Mouse (Mus musculus): ENCODE measurements around the gene Vps35l. TPM values are rescaled to one million over a fixed set of nuclear protein-coding genes. Genes with fewer than 3 reads are reported as not detected.

Gene Vps35l
- polyA plus RNA-seq, 1 experiment = 52.4 TPM

GRCm38 (mm10) chr7:118751625-118752024 lies 11.6 kb downstream of the Vps35l start:
- TF ChIP-seq CTCF (conservative IDR thresholded peaks at IDR 0.05; ENCODE audit: insufficient read depth, insufficient read length, low read depth, low read length) = no peak
- no peak for TF ChIP-seq POLR2A (IDR thresholded peaks at IDR 0.05; ENCODE audit: low read depth, low read length)
- Histone ChIP-seq H3K27me3 (replicated peaks; ENCODE audit: control insufficient read depth, insufficient read depth, low read length) (no peaks in the 10 kb centered on the region), H3K36me3 (ENCODE audit: control insufficient read depth, insufficient read depth, low read length) (peaks cover 3% of the 10 kb centered on the region), H3K4me1 (ENCODE audit: control insufficient read depth, insufficient read depth, low read length) (no peaks in the 10 kb centered on the region), H3K27ac (ENCODE audit: insufficient read depth, low read depth, low read length) (no peak overlapping the region), H3K4me3 (ENCODE audit: insufficient read depth, low read depth, low read length) (no peak overlapping the region)
- WGBS = 90% methylated on average over 7 of the region's 7 CpGs
- no peak for DNase-seq

GRCm38 (mm10) chr7:118755756-118756155 lies 15.7 kb downstream of the Vps35l start:
- Histone ChIP-seq H3K27me3 (replicated peaks; ENCODE audit: control insufficient read depth, insufficient read depth, low read length) (no peaks in the 10 kb centered on the region), H3K36me3 (ENCODE audit: control insufficient read depth, insufficient read depth, low read length) (no peaks in the 10 kb centered on the region; the same call in 1 of the 2 replicates), H3K4me3 (ENCODE audit: insufficient read depth, low read depth, low read length) (no peak overlapping the region), H3K27ac (ENCODE audit: insufficient read depth, low read depth, low read length) (no peak overlapping the region), H3K4me1 (ENCODE audit: control insufficient read depth, insufficient read depth, low read length) (no peaks in the 10 kb centered on the region)
- TF ChIP-seq CTCF (conservative IDR thresholded peaks at IDR 0.05; ENCODE audit: insufficient read depth, insufficient read length, low read depth, low read length) (no peak), POLR2A (IDR thresholded peaks at IDR 0.05; ENCODE audit: low read depth, low read length) (no peak)
- WGBS = 78% methylated on average over 7 of the region's 7 CpGs
- DNase-seq = no peak

GRCm38 (mm10) chr7:118756490-118757265 lies 16.7 kb downstream of the Vps35l start:
- no peaks in the 10 kb centered on the region; the same call in 1 of the 2 replicates for H3K36me3 ChIP-seq (ENCODE audit: control insufficient read depth, insufficient read depth, low read length)
- H3K27ac ChIP-seq (ENCODE audit: insufficient read depth, low read depth, low read length) = no peak overlapping the region
- no peaks in the 10 kb centered on the region for H3K27me3 ChIP-seq (replicated peaks; ENCODE audit: control insufficient read depth, insufficient read depth, low read length)
- no peak for TF ChIP-seq POLR2A (IDR thresholded peaks at IDR 0.05; ENCODE audit: low read depth, low read length)
- TF ChIP-seq CTCF (conservative IDR thresholded peaks at IDR 0.05; ENCODE audit: insufficient read depth, insufficient read length, low read depth, low read length) = no peak
- no peaks in the 10 kb centered on the region for H3K4me1 ChIP-seq (ENCODE audit: control insufficient read depth, insufficient read depth, low read length)
- H3K4me3 ChIP-seq (ENCODE audit: insufficient read depth, low read depth, low read length) = no peak overlapping the region
- DNase-seq = no peak
- 92% methylated on average over 24 of the region's 24 CpGs for WGBS

- no peaks in the 10 kb centered on the region for H3K4me1 ChIP-seq (ENCODE audit: control insufficient read depth, insufficient read depth, low read length)
- no peaks in the 10 kb centered on the region for H3K27me3 ChIP-seq (replicated peaks; ENCODE audit: control insufficient read depth, insufficient read depth, low read length)
- whole genome bisulfite sequencing = 72% methylated on average over 4 of the region's 4 CpGs
- TF ChIP-seq POLR2A (IDR thresholded peaks at IDR 0.05; ENCODE audit: low read depth, low read length) = no peak
- TF ChIP-seq CTCF (conservative IDR thresholded peaks at IDR 0.05; ENCODE audit: insufficient read depth, insufficient read length, low read depth, low read length) = no peak
- no peak overlapping the region for H3K4me3 ChIP-seq (ENCODE audit: insufficient read depth, low read depth, low read length)
- DNase-seq = no peak
- no peak overlapping the region for H3K27ac ChIP-seq (ENCODE audit: insufficient read depth, low read depth, low read length)
- H3K36me3 ChIP-seq (ENCODE audit: control insufficient read depth, insufficient read depth, low read length) = no peaks in the 10 kb centered on the region; the same call in 1 of the 2 replicates
Observed at GRCm38 (mm10) chr7:118758369-118758768, 18.3 kb downstream of the Vps35l start.

GRCm38 (mm10) chr7:118759372-118759771 lies 19.3 kb downstream of the Vps35l start:
- Histone ChIP-seq H3K27me3 (replicated peaks; ENCODE audit: control insufficient read depth, insufficient read depth, low read length) (no peaks in the 10 kb centered on the region), H3K27ac (ENCODE audit: insufficient read depth, low read depth, low read length) (no peak overlapping the region), H3K4me3 (ENCODE audit: insufficient read depth, low read depth, low read length) (no peak overlapping the region), H3K36me3 (ENCODE audit: control insufficient read depth, insufficient read depth, low read length) (no peaks in the 10 kb centered on the region), H3K4me1 (ENCODE audit: control insufficient read depth, insufficient read depth, low read length) (no peaks in the 10 kb centered on the region)
- no peak for DNase-seq
- 62% methylated on average over 5 of the region's 5 CpGs for WGBS
- TF ChIP-seq CTCF (conservative IDR thresholded peaks at IDR 0.05; ENCODE audit: insufficient read depth, insufficient read length, low read depth, low read length) (no peak), POLR2A (IDR thresholded peaks at IDR 0.05; ENCODE audit: low read depth, low read length) (no peak)

- H3K4me1 ChIP-seq (ENCODE audit: control insufficient read depth, insufficient read depth, low read length) = peaks cover 8% of the 10 kb centered on the region
- WGBS = 69% methylated on average over 11 of the region's 11 CpGs
- no peaks in the 10 kb centered on the region for H3K27me3 ChIP-seq (replicated peaks; ENCODE audit: control insufficient read depth, insufficient read depth, low read length)
- H3K4me3 ChIP-seq (ENCODE audit: insufficient read depth, low read depth, low read length) = no peak overlapping the region
- TF ChIP-seq POLR2A (IDR thresholded peaks at IDR 0.05; ENCODE audit: low read depth, low read length) = no peak
- no peak for TF ChIP-seq CTCF (conservative IDR thresholded peaks at IDR 0.05; ENCODE audit: insufficient read depth, insufficient read length, low read depth, low read length)
- H3K36me3 ChIP-seq (ENCODE audit: control insufficient read depth, insufficient read depth, low read length) = no peaks in the 10 kb centered on the region
- no peak overlapping the region for H3K27ac ChIP-seq (ENCODE audit: insufficient read depth, low read depth, low read length)
- peak; percentile 50 for DNase-seq
Observed at GRCm38 (mm10) chr7:118763939-118764338, 23.9 kb downstream of the Vps35l start.

GRCm38 (mm10) chr7:118764725-118765124 lies 24.7 kb downstream of the Vps35l start:
- 59% methylated on average over 14 of the region's 14 CpGs for WGBS
- DNase-seq = peak; percentile 53
- Histone ChIP-seq H3K4me1 (ENCODE audit: control insufficient read depth, insufficient read depth, low read length) (peaks cover 8% of the 10 kb centered on the region), H3K27ac (ENCODE audit: insufficient read depth, low read depth, low read length) (peak overlapping the region; percentile 58), H3K36me3 (ENCODE audit: control insufficient read depth, insufficient read depth, low read length) (no peaks in the 10 kb centered on the region), H3K4me3 (ENCODE audit: insufficient read depth, low read depth, low read length) (no peak overlapping the region), H3K27me3 (replicated peaks; ENCODE audit: control insufficient read depth, insufficient read depth, low read length) (no peaks in the 10 kb centered on the region)
- TF ChIP-seq POLR2A (IDR thresholded peaks at IDR 0.05; ENCODE audit: low read depth, low read length) (no peak), CTCF (conservative IDR thresholded peaks at IDR 0.05; ENCODE audit: insufficient read depth, insufficient read length, low read depth, low read length) (no peak)

Data from kidney, adult 2 months (tissue).